Mouse (Mus musculus) common myeloid progenitor, adult 5-6 weeks (primary cell): ENCODE measurements around the gene Plb1. TPM values are rescaled to one million over a fixed set of nuclear protein-coding genes. Genes with fewer than 3 reads are reported as not detected.

ENCODE experiments used
- total RNA-seq: library from RNA; stranded (forward); fragments of 200-1000, 187-1606 nt; gene quantifications from 2 replicates; pipeline ENCODE4 v1.2.3, GENCODE M21; 2017

Plb1 gene
- total RNA-seq, 1 experiment from 2014 or later = not detected

Other genes with a start within 250 kb of the Plb1 start
- gene Fosl2, start 96.9 kb upstream of the Plb1 start, total RNA-seq = 8.0 and 8.5 TPM in 2 replicates
- gene Ppp1cb, start 226.1 kb downstream of the Plb1 start, total RNA-seq = 222 and 251 TPM in 2 replicates